Mouse (Mus musculus): ENCODE measurements around the gene Olfr1353.
"Not testable (repeated sequence)": the region's sequence is repeated elsewhere in the genome, so short reads cannot be mapped to it uniquely, and the experiment has no call there.

The Olfr1353 gene

GRCm38 (mm10) chr10:78963009-78963408 is at the start of gene Olfr1353:
Gene Olfr1353 (plus strand): TSS chr10:78963309.
- DNase-seq (ENCODE audit: low spot score in 2 of 2) = not testable (repeated sequence)

- not testable (repeated sequence) for DNase-seq (ENCODE audit: low spot score in 2 of 2)
Measured at GRCm38 (mm10) chr10:78950336-78950735, 12.8 kb upstream of the Olfr1353 start, which contains the start of gene Olfr8. Gene Olfr8 (plus strand): TSS chr10:78950636.

- no peak for DNase-seq (ENCODE audit: low spot score in 2 of 2)
Measured at GRCm38 (mm10) chr10:78980750-78981149, 17.6 kb downstream of the Olfr1353 start, which contains the start of gene Olfr1352. Gene Olfr1352 (plus strand): TSS chr10:78981050.

DNA sequence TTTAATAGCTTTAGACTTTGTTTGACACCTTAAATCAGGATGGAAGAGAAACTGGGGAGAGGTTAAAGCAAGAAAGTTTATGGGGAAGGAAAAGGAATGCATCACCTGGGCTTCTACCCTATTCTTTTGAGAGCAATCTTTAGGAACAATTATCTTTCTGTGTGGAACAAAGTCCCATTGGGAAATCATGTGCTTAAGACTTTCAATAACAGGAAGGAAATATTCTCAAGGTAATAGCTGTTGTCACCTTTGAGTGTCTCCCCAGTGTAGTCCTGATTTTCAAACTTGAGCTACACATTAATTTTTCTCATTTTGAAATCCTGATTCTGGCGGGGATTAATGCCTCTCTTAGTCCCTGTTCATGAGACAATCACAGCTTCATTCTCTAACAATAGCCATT is 49.1 kb downstream of the Olfr1353 start, which contains the start of gene Olfr1351:
Olfr1351 (plus strand) TSS at position 301 of the 400 bp plus-strand sequence.
- no peak for DNase-seq (ENCODE audit: low spot score in 2 of 2)

All from frontal cortex, postnatal 10 days (tissue).